Mouse (Mus musculus) small intestine, adult 2 months (tissue): ENCODE measurements around the gene G430095P16Rik.

ENCODE experiments used
- CTCF ChIP-seq: fragments of 200-500 bp; IDR thresholded peaks from 2 replicates; pipeline ENCODE4 v1.5.1; 2012; ENCODE audit warnings: low read depth, mild to moderate bottlenecking, control low read depth, inconsistent platforms, low read length, moderate library complexity, mixed read lengths; ENCODE audit not compliant: insufficient replicate concordance, insufficient read length; ENCODE audit errors: extremely low read depth
- POLR2A ChIP-seq: fragments of 200-500 bp; IDR thresholded peaks from 2 replicates; pipeline ENCODE4 v1.6.1; 2012; ENCODE audit warnings: low read depth, mild to moderate bottlenecking, control low read depth, inconsistent platforms, low read length, moderate library complexity

- TF ChIP-seq CTCF (no peak), POLR2A (no peak)
Observed at GRCm38 (mm10) chr8:84698929-84699401, 23.8 kb upstream of the G430095P16Rik start.
